In the genomic region with DNA sequence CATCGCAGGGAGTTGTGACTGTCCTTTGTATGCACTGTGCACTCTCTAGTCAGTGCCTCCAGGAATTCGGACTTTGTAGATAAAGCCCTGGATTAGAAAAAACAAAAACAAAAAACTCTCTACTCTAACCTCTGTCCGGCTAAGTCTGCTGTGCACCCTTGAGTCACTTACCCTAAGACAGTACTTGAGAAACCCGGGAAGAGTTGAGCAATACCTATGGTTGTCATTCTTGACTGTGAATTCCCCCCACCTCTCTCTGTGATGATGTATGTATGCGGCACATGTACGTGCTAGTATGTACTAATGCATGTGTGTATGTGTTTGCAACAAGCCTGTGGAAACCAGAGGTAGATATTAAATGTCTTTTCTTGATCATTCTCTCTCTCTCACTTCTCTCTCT, we compare ENCODE assay signal across 23 mouse cellular contexts.
DNase-seq lines count a peak whose midpoint lies in the region; ATAC-seq and TF ChIP-seq lines count a peak whose summit lies in the region.
"Had no signal": no experiment of that assay in that cellular context is flagged by ENCODE, and none has a peak within 500 bp of the region (broad histone marks: within the 10 kb centered on the region; RNA-seq: fewer than 3 reads in every experiment).

No protein-coding gene starts in this region.

- H3K27me3 ChIP-seq in lung, postnatal 0 days (replicated peaks; ENCODE audit: insufficient read depth, low read length) = no peaks in the 10 kb centered on the region
- H3K27me3 ChIP-seq in forebrain, embryonic 15.5 days = no peaks in the 10 kb centered on the region
- H3K27me3 ChIP-seq: embryonic facial prominence, embryonic 15.5 days; heart, embryonic 15.5 days; hindbrain, embryonic 13.5 days had no signal

- WGBS in lung, postnatal 0 days = 72% methylated on average over 6 of the region's 6 CpGs
- 74% methylated on average over 6 of the region's 6 CpGs for WGBS in lung, adult 2 months
- 82% methylated on average over 6 of the region's 6 CpGs for WGBS in forebrain, embryonic 15.5 days

- TF ChIP-seq EP300 in lung, postnatal 0 days (IDR thresholded peaks at IDR 0.05) = no peak

- TF ChIP-seq CTCF in lung, postnatal 0 days (IDR thresholded peaks at IDR 0.05) = no peak
- TF ChIP-seq CTCF in lung, adult 2 months (IDR thresholded peaks at IDR 0.05; ENCODE audit: insufficient read depth, low read length) = no peak

- H3K4me2 ChIP-seq in lung, postnatal 0 days (replicated peaks; ENCODE audit: low read depth, low read length) = no peak overlapping the region
- H3K4me2 ChIP-seq in forebrain, embryonic 15.5 days (replicated peaks) = no peak overlapping the region
- H3K4me2 ChIP-seq: embryonic facial prominence, embryonic 15.5 days; heart, embryonic 11.5 days; heart, embryonic 15.5 days; hindbrain, embryonic 13.5 days had no signal

- ATAC-seq in lung, postnatal 0 days = no peak
- ATAC-seq in megakaryocyte progenitor cell, adult 5-6 weeks (replicated peaks; ENCODE audit: poor library complexity) = peak; percentile 69
- ATAC-seq in forebrain, embryonic 15.5 days (replicated peaks) = no peak
- ATAC-seq: forebrain, embryonic 14.5 days; hindbrain, postnatal 0 days had no signal

- TF ChIP-seq POLR2A in lung, adult 2 months (IDR thresholded peaks at IDR 0.05; ENCODE audit: borderline replicate concordance, extremely low read depth, low read depth, low read length) = no peak

- H3K9ac ChIP-seq in lung, postnatal 0 days (replicated peaks; ENCODE audit: low read depth) = no peak overlapping the region
- no peak overlapping the region for H3K9ac ChIP-seq in forebrain, embryonic 15.5 days (replicated peaks)
- H3K9ac ChIP-seq: embryonic facial prominence, embryonic 15.5 days; heart, embryonic 15.5 days; hindbrain, embryonic 13.5 days had no signal

- no peak overlapping the region for H3K27ac ChIP-seq in lung, postnatal 0 days (ENCODE audit: low read length)
- H3K27ac ChIP-seq in forebrain, embryonic 15.5 days (replicated peaks) = no peak overlapping the region
- H3K27ac ChIP-seq: embryonic facial prominence, embryonic 15.5 days; forebrain, embryonic 10.5 days; heart, embryonic 15.5 days; hindbrain, embryonic 13.5 days; hindbrain, postnatal 0 days had no signal

- H3K4me3 ChIP-seq in lung, postnatal 0 days (ENCODE audit: low read depth, low read length) = no peak overlapping the region
- H3K4me3 ChIP-seq in lung, adult 2 months (replicated peaks; ENCODE audit: extremely low read depth, low read depth, low read length) = no peak overlapping the region
- no peak overlapping the region for H3K4me3 ChIP-seq in forebrain, embryonic 15.5 days
- H3K4me3 ChIP-seq: embryonic facial prominence, embryonic 15.5 days; erythroblast, embryonic 14.5 days; forebrain, embryonic 10.5 days; heart, embryonic 15.5 days; hindbrain, embryonic 13.5 days had no signal

- no peaks in the 10 kb centered on the region for H3K9me3 ChIP-seq in lung, postnatal 0 days (ENCODE audit: low read length)
- no peaks in the 10 kb centered on the region for H3K9me3 ChIP-seq in forebrain, embryonic 15.5 days
- H3K9me3 ChIP-seq: embryonic facial prominence, embryonic 15.5 days; forebrain, embryonic 10.5 days; heart, embryonic 15.5 days; hindbrain, embryonic 13.5 days had no signal

- DNase-seq in lung, postnatal 0 days (ENCODE audit: low spot score) = peak; percentile 37
- no peak for DNase-seq in lung, adult 2 months
- DNase-seq in adipocyte (ENCODE audit: low spot score) = peak; percentile 53
- no peak for DNase-seq in spleen, postnatal 14 days (ENCODE audit: low spot score in 2 of 2)
- no peak for DNase-seq in right cerebral cortex, postnatal 36 days (ENCODE audit: low spot score in 2 of 2)
- DNase-seq: adrenal gland, postnatal 25 days; cerebellum, adult 11 months; cerebellum, adult 8-10 months; cerebellum, postnatal 14 days; embryo, embryonic 11 days; gastrocnemius, postnatal 36 days; heart, adult 18-20 months; heart, postnatal 14 days had no signal

- peaks cover 2% of the 10 kb centered on the region; the same call in 1 of the 2 replicates for H3K4me1 ChIP-seq in lung, postnatal 0 days (ENCODE audit: insufficient read depth, low read depth, low read length)
- H3K4me1 ChIP-seq in lung, adult 2 months (ENCODE audit: control insufficient read depth, insufficient read depth, low read length) = peaks cover 2% of the 10 kb centered on the region; the same call in 1 of the 2 replicates
- H3K4me1 ChIP-seq in forebrain, embryonic 15.5 days = 0 out of 2 replicates have a peak, but pooled peaks cover 1% of the 10 kb centered on the region

- no peaks in the 10 kb centered on the region for H3K36me3 ChIP-seq in lung, postnatal 0 days (ENCODE audit: insufficient read depth, low read length)
- no peaks in the 10 kb centered on the region for H3K36me3 ChIP-seq in forebrain, embryonic 15.5 days
- H3K36me3 ChIP-seq: embryonic facial prominence, embryonic 15.5 days; forebrain, embryonic 10.5 days; heart, embryonic 15.5 days; hindbrain, embryonic 13.5 days had no signal

Comparison
In these comparisons a context has a peak if more than half of its experiments do, and no peak if none do; other contexts are left out.
1. DNase-seq: peak in lung, postnatal 0 days (single experiment) and adipocyte (single experiment); none in lung, adult 2 months (single experiment), spleen, postnatal 14 days (0 of 2) and right cerebral cortex, postnatal 36 days (0 of 2).